Mouse (Mus musculus) cerebellum, adult 2 months (tissue): ENCODE results near the gene Alg1.

ENCODE experiments used
- CTCF ChIP-seq: fragments of 200-500 bp; IDR thresholded peaks from 2 replicates; pipeline ENCODE4 v1.5.1; 2011; ENCODE audit warnings: low read depth, mild to moderate bottlenecking, control low read depth, low read length, moderate library complexity, borderline replicate concordance; ENCODE audit not compliant: insufficient read depth
- POLR2A ChIP-seq: fragments of 200-500 bp; IDR thresholded peaks from 2 replicates; pipeline ENCODE4 v1.6.1; 2011; ENCODE audit warnings: low read length, control low read depth, borderline replicate concordance; ENCODE audit not compliant: insufficient read depth

GRCm38 (mm10) chr16:5186234-5186633 is 47.2 kb upstream of the Alg1 start:
- TF ChIP-seq POLR2A (no peak), CTCF (no peak)
